In the genomic region with DNA sequence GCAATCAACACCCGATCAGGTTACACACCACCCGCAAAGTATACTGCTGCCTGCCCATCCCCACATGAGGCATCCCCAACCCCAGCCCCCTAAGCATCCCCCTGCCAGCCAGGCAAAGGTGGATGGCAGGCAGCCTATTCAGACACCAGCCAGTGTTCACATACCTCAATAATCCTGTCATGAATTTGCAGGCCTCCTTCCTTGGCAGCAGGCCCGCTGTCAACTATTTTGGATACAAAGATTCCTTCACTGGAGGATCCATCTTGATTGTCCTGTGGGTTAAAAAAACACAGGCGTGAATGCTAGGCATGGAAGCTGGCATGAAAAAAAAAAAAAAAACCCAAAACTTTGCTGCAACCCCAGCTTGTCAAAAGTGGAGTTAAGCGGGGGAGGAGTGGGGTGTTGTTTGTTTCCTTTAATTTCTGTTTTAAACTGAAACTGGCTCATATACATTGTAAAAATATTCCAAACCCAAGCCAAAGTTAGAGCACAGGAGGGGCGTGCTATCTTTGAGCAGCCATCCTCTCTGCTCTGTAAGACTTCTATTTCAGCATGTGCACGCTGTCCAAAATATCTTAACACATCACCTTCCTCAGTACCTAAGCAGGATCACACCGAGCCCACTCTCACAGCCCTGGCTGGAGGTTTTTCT, we compare ENCODE assay signal across 9 mouse cellular contexts. TPM values are rescaled to one million over a fixed set of nuclear protein-coding genes. Genes with fewer than 3 reads are reported as not detected.
DNase-seq lines count a peak whose midpoint lies in the region; ATAC-seq lines count a peak whose summit lies in the region.
"Had no signal": no experiment of that assay in that cellular context is flagged by ENCODE, and none has a peak within 500 bp of the region (broad histone marks: within the 10 kb centered on the region; RNA-seq: fewer than 3 reads in every experiment).

No protein-coding gene starts in this region.

- WGBS in embryonic facial prominence, embryonic 12.5 days: 53% methylated on average over 8 of the region's 8 CpGs
- 60% methylated on average over 8 of the region's 8 CpGs for WGBS in embryonic facial prominence, embryonic 10.5 days
- WGBS in embryonic facial prominence, embryonic 15.5 days: 30% methylated on average over 8 of the region's 8 CpGs
- WGBS in midbrain, embryonic 15.5 days: 49% methylated on average over 8 of the region's 8 CpGs

- peaks cover 4% of the 10 kb centered on the region; the same call in 1 of the 2 replicates for H3K36me3 ChIP-seq in embryonic facial prominence, embryonic 12.5 days
- H3K36me3 ChIP-seq in embryonic facial prominence, embryonic 10.5 days (replicated peaks): peaks cover 23% of the 10 kb centered on the region
- no peaks in the 10 kb centered on the region for H3K36me3 ChIP-seq in embryonic facial prominence, embryonic 15.5 days
- H3K36me3 ChIP-seq in midbrain, embryonic 15.5 days (replicated peaks): no peaks in the 10 kb centered on the region

- no peaks in the 10 kb centered on the region for H3K27me3 ChIP-seq in embryonic facial prominence, embryonic 12.5 days
- H3K27me3 ChIP-seq in embryonic facial prominence, embryonic 10.5 days (replicated peaks; ENCODE audit: low read depth, poor library complexity, severe bottlenecking): no peaks in the 10 kb centered on the region
- H3K27me3 ChIP-seq in embryonic facial prominence, embryonic 15.5 days: no peaks in the 10 kb centered on the region
- 0 out of 2 replicates have a peak, but pooled peaks cover 2% of the 10 kb centered on the region for H3K27me3 ChIP-seq in midbrain, embryonic 15.5 days (replicated peaks)

- ATAC-seq in embryonic facial prominence, embryonic 12.5 days (ENCODE audit: insufficient number of reproducible peaks, insufficient read depth, low FRiP score, low TSS enrichment): 0 out of 2 replicates have a peak, but pooled peaks have one; percentile 29
- peak; percentile 81 for ATAC-seq in embryonic facial prominence, embryonic 15.5 days (ENCODE audit: insufficient number of reproducible peaks, low FRiP score, low TSS enrichment, low read depth)
- peak; percentile 68 for ATAC-seq in midbrain, embryonic 15.5 days (replicated peaks)

- H3K4me3 ChIP-seq in embryonic facial prominence, embryonic 12.5 days: no peak overlapping the region
- H3K4me3 ChIP-seq in embryonic facial prominence, embryonic 10.5 days: no peak overlapping the region
- no peak overlapping the region for H3K4me3 ChIP-seq in embryonic facial prominence, embryonic 15.5 days (replicated peaks)
- H3K4me3 ChIP-seq in midbrain, embryonic 15.5 days: no peak overlapping the region

- H3K9me3 ChIP-seq in embryonic facial prominence, embryonic 12.5 days: no peaks in the 10 kb centered on the region
- no peaks in the 10 kb centered on the region for H3K9me3 ChIP-seq in embryonic facial prominence, embryonic 10.5 days
- H3K9me3 ChIP-seq in embryonic facial prominence, embryonic 15.5 days (replicated peaks): no peaks in the 10 kb centered on the region
- no peaks in the 10 kb centered on the region for H3K9me3 ChIP-seq in midbrain, embryonic 15.5 days

- H3K4me2 ChIP-seq in embryonic facial prominence, embryonic 12.5 days (replicated peaks): no peak overlapping the region
- 0 out of 2 replicates have a peak overlapping the region, but pooled peaks have one; percentile 6 for H3K4me2 ChIP-seq in embryonic facial prominence, embryonic 15.5 days (replicated peaks)
- H3K4me2 ChIP-seq in midbrain, embryonic 15.5 days: no peak overlapping the region

- DNase-seq in embryonic facial prominence, embryonic 10.5 days (ENCODE audit: low spot score): no peak
- DNase-seq in heart, postnatal 14 days: peak; percentile 58 to 82
- DNase-seq in layer of hippocampus, adult 11-12 months (ENCODE audit: low spot score): no peak
- DNase-seq in adrenal gland, adult 2 months: no peak
- DNase-seq in T-cell, adult 2 months (ENCODE audit: low spot score): no peak
- DNase-seq: adrenal gland, postnatal 14 days had no signal

- intact Hi-C loops in heart, postnatal 14 days (cut with DNase I): no loop called here

- 0 out of 2 replicates have a peak overlapping the region, but pooled peaks have one; percentile 4 for H3K27ac ChIP-seq in embryonic facial prominence, embryonic 12.5 days
- H3K27ac ChIP-seq in embryonic facial prominence, embryonic 10.5 days (replicated peaks): no peak overlapping the region
- H3K27ac ChIP-seq in embryonic facial prominence, embryonic 15.5 days (replicated peaks): peak overlapping the region; percentile 67
- no peak overlapping the region for H3K27ac ChIP-seq in midbrain, embryonic 15.5 days

- no peak overlapping the region for H3K9ac ChIP-seq in embryonic facial prominence, embryonic 12.5 days
- H3K9ac ChIP-seq in embryonic facial prominence, embryonic 15.5 days: no peak overlapping the region
- H3K9ac ChIP-seq in midbrain, embryonic 15.5 days: no peak overlapping the region

- H3K4me1 ChIP-seq in embryonic facial prominence, embryonic 12.5 days: peaks cover 55% of the 10 kb centered on the region
- peaks cover 58% of the 10 kb centered on the region for H3K4me1 ChIP-seq in embryonic facial prominence, embryonic 10.5 days
- peaks cover 56% of the 10 kb centered on the region for H3K4me1 ChIP-seq in embryonic facial prominence, embryonic 15.5 days
- peaks cover 19% of the 10 kb centered on the region for H3K4me1 ChIP-seq in midbrain, embryonic 15.5 days

RNA-seq across cellular contexts. Expression of gene Pdzrn3, which starts 23.3 kb away (rescaled TPM):
- 16.5 and 17.3 TPM in 2 replicates for polyA plus RNA-seq in embryonic facial prominence, embryonic 12.5 days (2016; fragmentation: Nextera tagmentation; extraction: Ambion mirVana)
- 7.9 and 8.9 TPM in 2 replicates for polyA plus RNA-seq in embryonic facial prominence, embryonic 10.5 days (2016; fragmentation: Nextera tagmentation; extraction: Ambion mirVana)
- 17.0 and 18.5 TPM in 2 replicates for polyA plus RNA-seq in embryonic facial prominence, embryonic 15.5 days (2015; fragmentation: Nextera tagmentation; extraction: Ambion mirVana)
- total RNA-seq in heart, postnatal 14 days (2021): 10 to 100 TPM; 33.4 to 35.0 TPM
- 20.2 and 22.4 TPM in 2 replicates for polyA plus RNA-seq in midbrain, embryonic 15.5 days (2015; fragmentation: Nextera tagmentation; extraction: Ambion mirVana)
- 10 to 100 TPM; 20.4 to 23.3 TPM for total RNA-seq in adrenal gland, adult 2 months (2021)
- 27.8 and 31.9 TPM in 2 replicates for polyA plus RNA-seq in adrenal gland, adult 2 months (2012; rRNA removed)

Comparison
In these comparisons a context has a peak if more than half of its experiments do, and no peak if none do; other contexts are left out.
1. H3K27ac ChIP-seq: peak in embryonic facial prominence, embryonic 12.5 days (single experiment) and embryonic facial prominence, embryonic 15.5 days (single experiment); none in embryonic facial prominence, embryonic 10.5 days (single experiment) and midbrain, embryonic 15.5 days (single experiment).
2. ATAC-seq: peak in every context shown above with its lines; median percentile 81 in embryonic facial prominence, embryonic 15.5 days; 68 in midbrain, embryonic 15.5 days; 29 in embryonic facial prominence, embryonic 12.5 days.
3. DNase-seq: peak in heart, postnatal 14 days (2 of 2); none in embryonic facial prominence, embryonic 10.5 days (single experiment), layer of hippocampus, adult 11-12 months (single experiment), adrenal gland, adult 2 months (single experiment) and T-cell, adult 2 months (single experiment).